Mouse (Mus musculus): ENCODE results near the gene Lrrc43. TPM values are rescaled to one million over a fixed set of nuclear protein-coding genes. Genes with fewer than 3 reads are reported as not detected.

The Lrrc43 gene
- 0.36 and 0.83 TPM in 2 replicates for polyA plus RNA-seq (2015; fragmentation: Nextera tagmentation; extraction: Ambion mirVana)

GRCm38 (mm10) chr5:123489112-123489785, at the start of gene Lrrc43, which contains the start of gene Il31:
TSS of gene Lrrc43 (plus strand) at chr5:123489305.
TSS of gene Il31 (minus strand) at chr5:123489489.
- ATAC-seq (replicated peaks) = no peak
- H3K9ac ChIP-seq (replicated peaks) = no peak within 1 kb of the TSS

GRCm38 (mm10) chr5:123439312-123439711, 49.8 kb upstream of the Lrrc43 start:
- no peak overlapping the region for H3K9ac ChIP-seq (replicated peaks)
- H3K36me3 ChIP-seq = peaks cover 19% of the 10 kb centered on the region
- H3K4me1 ChIP-seq = peaks cover 11% of the 10 kb centered on the region; the same call in 1 of the 2 replicates
- no peaks in the 10 kb centered on the region for H3K27me3 ChIP-seq
- ATAC-seq (replicated peaks) = no peak
- 79% methylated on average over 1 of the region's 1 CpGs for WGBS
- no peak overlapping the region for H3K4me2 ChIP-seq (replicated peaks)
- no peak overlapping the region for H3K27ac ChIP-seq (replicated peaks)
- H3K4me3 ChIP-seq = no peak overlapping the region
- no peaks in the 10 kb centered on the region for H3K9me3 ChIP-seq

More at GRCm38 (mm10) chr5:123489112-123489785, at the start of gene Lrrc43, which contains the start of gene Il31:
- H3K4me3 ChIP-seq = peak within 1 kb of the TSS; percentile 20; the same call in 1 of the 2 replicates
- peak within 1 kb of the TSS; percentile 31 for H3K4me2 ChIP-seq (replicated peaks)
- no peaks in the 10 kb centered on the region for H3K27me3 ChIP-seq
- no peaks in the 10 kb centered on the region for H3K36me3 ChIP-seq
- WGBS = 5% methylated on average over 25 of the region's 25 CpGs
- no peaks in the 10 kb centered on the region for H3K9me3 ChIP-seq
- no peak within 1 kb of the TSS for H3K27ac ChIP-seq (replicated peaks)
- peaks cover 5% of the 10 kb centered on the region for H3K4me1 ChIP-seq

- Histone ChIP-seq H3K9ac (replicated peaks) (no peak overlapping the region), H3K4me2 (replicated peaks) (no peak overlapping the region), H3K27me3 (no peaks in the 10 kb centered on the region), H3K9me3 (no peaks in the 10 kb centered on the region), H3K4me1 (peaks cover 11% of the 10 kb centered on the region; the same call in 1 of the 2 replicates), H3K4me3 (no peak overlapping the region), H3K27ac (replicated peaks) (no peak overlapping the region), H3K36me3 (peaks cover 26% of the 10 kb centered on the region)
- WGBS = 89% methylated on average over 4 of the region's 4 CpGs
- no peak for ATAC-seq (replicated peaks)
Observed at GRCm38 (mm10) chr5:123439941-123440340, 49.2 kb upstream of the Lrrc43 start.

GRCm38 (mm10) chr5:123440664-123441063, 48.4 kb upstream of the Lrrc43 start:
- H3K9me3 ChIP-seq = no peaks in the 10 kb centered on the region
- WGBS = 64% methylated on average over 4 of the region's 4 CpGs
- H3K27ac ChIP-seq (replicated peaks) = no peak overlapping the region

GRCm38 (mm10) chr5:123442283-123442682, 46.8 kb upstream of the Lrrc43 start:
- no peaks in the 10 kb centered on the region for H3K9me3 ChIP-seq
- no peaks in the 10 kb centered on the region for H3K4me1 ChIP-seq
- 93% methylated on average over 3 of the region's 3 CpGs for WGBS
- H3K4me2 ChIP-seq (replicated peaks) = no peak overlapping the region
- ATAC-seq (replicated peaks) = no peak
- no peaks in the 10 kb centered on the region for H3K27me3 ChIP-seq
- H3K4me3 ChIP-seq = no peak overlapping the region
- peaks cover 41% of the 10 kb centered on the region for H3K36me3 ChIP-seq
- H3K9ac ChIP-seq (replicated peaks) = no peak overlapping the region
- no peak overlapping the region for H3K27ac ChIP-seq (replicated peaks)

More at GRCm38 (mm10) chr5:123440664-123441063, 48.4 kb upstream of the Lrrc43 start:
- Histone ChIP-seq H3K9ac (replicated peaks) (no peak overlapping the region), H3K36me3 (peaks cover 31% of the 10 kb centered on the region), H3K4me2 (replicated peaks) (no peak overlapping the region), H3K4me1 (peaks cover 10% of the 10 kb centered on the region; the same call in 1 of the 2 replicates), H3K4me3 (no peak overlapping the region), H3K27me3 (no peaks in the 10 kb centered on the region)
- no peak for ATAC-seq (replicated peaks)

- 48% methylated on average over 4 of the region's 4 CpGs for WGBS
- H3K4me2 ChIP-seq (replicated peaks) = no peak overlapping the region
- ATAC-seq (replicated peaks) = no peak
- H3K27ac ChIP-seq (replicated peaks) = no peak overlapping the region
- no peaks in the 10 kb centered on the region for H3K27me3 ChIP-seq
- no peak overlapping the region for H3K4me3 ChIP-seq
- peaks cover 53% of the 10 kb centered on the region for H3K36me3 ChIP-seq
- H3K4me1 ChIP-seq = no peaks in the 10 kb centered on the region
- no peaks in the 10 kb centered on the region for H3K9me3 ChIP-seq
- no peak overlapping the region for H3K9ac ChIP-seq (replicated peaks)
Observed at GRCm38 (mm10) chr5:123444069-123444468, 45.0 kb upstream of the Lrrc43 start.

GRCm38 (mm10) chr5:123444849-123445334, 44.2 kb upstream of the Lrrc43 start:
- Histone ChIP-seq H3K4me3 (no peak overlapping the region), H3K9me3 (no peaks in the 10 kb centered on the region), H3K27me3 (no peaks in the 10 kb centered on the region), H3K9ac (replicated peaks) (no peak overlapping the region), H3K36me3 (peaks cover 62% of the 10 kb centered on the region), H3K27ac (replicated peaks) (no peak overlapping the region), H3K4me1 (no peaks in the 10 kb centered on the region), H3K4me2 (replicated peaks) (no peak overlapping the region)
- no peak for ATAC-seq (replicated peaks)
- 95% methylated on average over 5 of the region's 5 CpGs for WGBS

GRCm38 (mm10) chr5:123451886-123452285, 37.2 kb upstream of the Lrrc43 start:
- H3K4me2 ChIP-seq (replicated peaks) = no peak overlapping the region
- ATAC-seq (replicated peaks) = no peak
- 93% methylated on average over 7 of the region's 7 CpGs for WGBS

GRCm38 (mm10) chr5:123461420-123461819, 27.7 kb upstream of the Lrrc43 start:
- H3K27ac ChIP-seq (replicated peaks) = no peak overlapping the region
- H3K9me3 ChIP-seq = no peaks in the 10 kb centered on the region
- H3K9ac ChIP-seq (replicated peaks) = no peak overlapping the region
- peaks cover 12% of the 10 kb centered on the region; the same call in 1 of the 2 replicates for H3K36me3 ChIP-seq
- H3K27me3 ChIP-seq = no peaks in the 10 kb centered on the region
- H3K4me1 ChIP-seq = no peaks in the 10 kb centered on the region
- H3K4me2 ChIP-seq (replicated peaks) = no peak overlapping the region
- ATAC-seq (replicated peaks) = no peak
- 63% methylated on average over 5 of the region's 5 CpGs for WGBS
- no peak overlapping the region for H3K4me3 ChIP-seq

More at GRCm38 (mm10) chr5:123451886-123452285, 37.2 kb upstream of the Lrrc43 start:
- H3K36me3 ChIP-seq = peaks cover 80% of the 10 kb centered on the region
- H3K9me3 ChIP-seq = no peaks in the 10 kb centered on the region
- no peak overlapping the region for H3K27ac ChIP-seq (replicated peaks)
- H3K4me3 ChIP-seq = no peak overlapping the region
- no peaks in the 10 kb centered on the region for H3K27me3 ChIP-seq
- no peaks in the 10 kb centered on the region for H3K4me1 ChIP-seq
- H3K9ac ChIP-seq (replicated peaks) = no peak overlapping the region

- no peak overlapping the region for H3K27ac ChIP-seq (replicated peaks)
- H3K9me3 ChIP-seq = no peaks in the 10 kb centered on the region
- H3K4me3 ChIP-seq = no peak overlapping the region
- 97% methylated on average over 1 of the region's 1 CpGs for WGBS
- no peaks in the 10 kb centered on the region for H3K27me3 ChIP-seq
- H3K36me3 ChIP-seq = no peaks in the 10 kb centered on the region
- ATAC-seq (replicated peaks) = no peak
- no peaks in the 10 kb centered on the region for H3K4me1 ChIP-seq
- H3K9ac ChIP-seq (replicated peaks) = no peak overlapping the region
- no peak overlapping the region for H3K4me2 ChIP-seq (replicated peaks)
Observed at GRCm38 (mm10) chr5:123464638-123465037, 24.5 kb upstream of the Lrrc43 start.

- no peaks in the 10 kb centered on the region for H3K4me1 ChIP-seq
- no peaks in the 10 kb centered on the region for H3K9me3 ChIP-seq
- no peak overlapping the region for H3K27ac ChIP-seq (replicated peaks)
- H3K36me3 ChIP-seq = no peaks in the 10 kb centered on the region
- H3K9ac ChIP-seq (replicated peaks) = no peak overlapping the region
- 73% methylated on average over 10 of the region's 10 CpGs for WGBS
- H3K4me3 ChIP-seq = no peak overlapping the region
- H3K4me2 ChIP-seq (replicated peaks) = no peak overlapping the region
- H3K27me3 ChIP-seq = no peaks in the 10 kb centered on the region
- no peak for ATAC-seq (replicated peaks)
Observed at GRCm38 (mm10) chr5:123470784-123471400, 18.2 kb upstream of the Lrrc43 start.

- Histone ChIP-seq H3K27me3 (no peaks in the 10 kb centered on the region), H3K9ac (replicated peaks) (no peak overlapping the region), H3K36me3 (no peaks in the 10 kb centered on the region), H3K4me1 (no peaks in the 10 kb centered on the region), H3K9me3 (no peaks in the 10 kb centered on the region), H3K27ac (replicated peaks) (no peak overlapping the region), H3K4me3 (no peak overlapping the region), H3K4me2 (replicated peaks) (no peak overlapping the region)
- 64% methylated on average over 5 of the region's 5 CpGs for WGBS
- ATAC-seq (replicated peaks) = no peak
Observed at GRCm38 (mm10) chr5:123473817-123474216, 15.3 kb upstream of the Lrrc43 start.

Data from forebrain, embryonic 15.5 days (tissue).